Mouse (Mus musculus): ENCODE data around the gene Slc30a7. TPM values are rescaled to one million over a fixed set of nuclear protein-coding genes. Genes with fewer than 3 reads are reported as not detected.
A peak's percentile ranks its signal among the peaks of the same experiment; 100 is the strongest.

Gene Slc30a7
- polyA plus RNA-seq, 1 experiment from 2014 or later: 19.5 TPM

DNA sequence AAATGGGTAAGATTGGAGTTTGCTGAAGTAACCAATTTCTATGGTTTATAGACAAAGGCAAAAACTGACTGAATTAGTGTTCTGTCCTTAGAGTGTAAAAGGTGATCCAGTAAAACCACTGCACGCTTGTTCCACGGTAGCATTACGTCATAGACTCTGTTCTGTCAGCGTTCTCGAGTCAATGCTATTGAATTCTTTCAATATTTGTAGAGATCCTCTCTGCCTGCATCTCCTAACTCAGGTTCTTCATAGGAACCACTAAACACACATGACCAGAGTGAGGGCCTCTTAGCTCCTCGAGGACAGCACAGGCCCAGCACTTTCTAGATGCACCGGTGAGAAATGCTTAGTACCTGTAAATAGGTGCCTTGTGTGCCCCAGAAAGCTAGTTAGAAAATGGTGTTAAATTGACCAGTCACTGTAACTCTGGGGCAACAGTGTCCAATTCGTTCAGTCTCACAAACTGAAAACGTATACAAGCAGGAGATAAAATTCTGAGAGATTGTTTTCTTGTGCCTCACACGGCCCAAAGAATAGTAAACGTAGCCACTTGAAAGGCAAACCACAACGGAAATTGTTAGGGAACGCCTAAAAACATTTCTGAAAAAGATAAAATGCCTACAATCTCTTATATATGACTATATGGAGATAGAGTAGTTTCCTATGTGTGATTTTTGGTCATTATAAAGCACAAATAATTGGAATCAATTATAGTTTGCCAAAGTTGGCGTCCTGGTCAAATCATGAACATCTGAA, 35.1 kb downstream of the Slc30a7 start:
- H3K9ac ChIP-seq: no peak overlapping the region
- H3K9me3 ChIP-seq (ENCODE audit: control insufficient read depth, low read length): no peaks in the 10 kb centered on the region
- H3K4me3 ChIP-seq (replicated peaks; ENCODE audit: low read length): no peak overlapping the region
- ATAC-seq (ENCODE audit: low FRiP score) (no peak), DNase-seq (ENCODE audit: low spot score) (no peak)
- H3K27me3 ChIP-seq (ENCODE audit: control insufficient read depth, insufficient read depth, low read length): no peaks in the 10 kb centered on the region
- no peaks in the 10 kb centered on the region for H3K4me1 ChIP-seq (replicated peaks; ENCODE audit: control insufficient read depth, insufficient read depth, low read length)
- H3K4me2 ChIP-seq (replicated peaks): no peak overlapping the region
- WGBS: 95% methylated on average over 14 of the region's 14 CpGs
- H3K36me3 ChIP-seq (replicated peaks; ENCODE audit: control insufficient read depth, insufficient read depth): peaks cover 75% of the 10 kb centered on the region
- H3K27ac ChIP-seq: no peak overlapping the region

DNA sequence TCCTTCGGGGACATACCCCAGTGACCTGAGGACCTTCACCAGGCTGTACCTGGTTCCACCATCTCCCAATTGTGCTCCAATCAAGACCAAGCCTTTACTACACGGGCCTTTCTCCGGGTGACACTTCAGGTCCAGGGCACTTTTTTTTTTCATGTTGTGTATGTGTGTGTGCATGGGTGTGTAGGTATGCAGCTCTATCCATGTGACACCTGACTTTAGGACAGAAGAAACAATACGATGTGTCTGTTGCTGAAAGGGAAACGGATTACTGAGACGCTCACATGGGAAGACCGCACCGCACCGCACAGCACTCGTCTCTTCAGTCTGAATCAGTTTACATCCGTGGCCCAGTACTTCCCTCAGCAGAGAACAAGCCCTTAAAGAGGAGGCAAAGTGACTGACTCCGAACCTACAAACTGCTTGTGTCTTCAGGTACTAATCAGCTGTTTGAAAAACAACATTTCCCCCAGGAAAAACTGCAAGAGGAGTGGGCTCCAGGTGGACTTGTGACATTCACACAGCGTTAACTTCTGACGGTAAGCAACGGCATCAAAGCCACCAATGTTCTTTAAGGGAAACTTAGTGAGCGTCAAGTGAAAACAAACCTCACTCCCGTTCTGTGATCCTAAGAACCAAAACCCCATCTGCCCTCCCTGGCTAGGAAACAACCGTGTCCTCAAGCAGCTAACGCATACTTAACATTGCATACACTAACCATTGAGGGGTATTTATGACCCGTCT, 36.0 kb downstream of the Slc30a7 start:
- Histone ChIP-seq H3K36me3 (replicated peaks; ENCODE audit: control insufficient read depth, insufficient read depth) (peaks cover 74% of the 10 kb centered on the region), H3K27ac (no peak overlapping the region), H3K4me1 (replicated peaks; ENCODE audit: control insufficient read depth, insufficient read depth, low read length) (no peaks in the 10 kb centered on the region), H3K9ac (no peak overlapping the region), H3K27me3 (ENCODE audit: control insufficient read depth, insufficient read depth, low read length) (no peaks in the 10 kb centered on the region), H3K4me2 (replicated peaks) (no peak overlapping the region), H3K4me3 (replicated peaks; ENCODE audit: low read length) (no peak overlapping the region), H3K9me3 (ENCODE audit: control insufficient read depth, low read length) (no peaks in the 10 kb centered on the region)
- DNase-seq (ENCODE audit: low spot score): no peak
- ATAC-seq (ENCODE audit: low FRiP score): no peak
- 92% methylated on average over 20 of the region's 20 CpGs for WGBS

DNA sequence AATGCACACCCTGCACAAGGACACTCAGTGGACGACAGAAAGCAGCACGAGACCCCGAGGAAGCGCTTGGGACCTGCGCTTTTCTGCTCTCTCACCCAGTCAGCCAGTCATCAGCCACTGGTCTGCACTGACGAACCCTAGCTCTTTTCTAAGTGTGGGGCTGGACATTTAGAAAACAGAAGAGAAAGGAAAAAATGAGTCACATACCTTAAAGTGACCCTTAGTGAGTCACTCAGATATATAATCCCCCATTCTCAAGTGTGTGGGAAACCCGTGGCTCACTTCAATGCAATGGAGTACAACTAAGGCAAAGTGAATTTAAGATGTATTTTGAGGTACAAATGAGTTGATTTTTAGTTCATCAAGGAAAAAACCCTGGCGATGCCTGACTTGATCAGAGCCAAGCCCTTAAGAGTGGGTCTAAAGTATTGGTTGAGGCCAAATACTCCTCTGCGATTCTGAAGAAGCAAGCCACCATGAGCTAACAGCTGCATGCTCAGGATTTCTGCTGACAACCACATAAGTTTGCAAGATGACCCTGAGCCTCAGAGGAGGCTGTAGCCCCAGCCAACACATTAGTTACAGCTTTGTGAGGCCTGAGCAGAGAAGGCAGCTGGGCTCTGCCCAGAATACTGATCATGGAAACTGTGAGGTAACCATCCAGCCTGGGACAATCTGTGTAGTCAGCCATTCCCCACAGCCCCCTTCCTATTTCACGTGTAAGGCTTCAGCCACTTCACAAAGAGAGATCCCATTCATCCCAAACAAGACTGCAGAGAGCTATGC, 38.3 kb downstream of the Slc30a7 start:
- Histone ChIP-seq H3K4me3 (replicated peaks; ENCODE audit: low read length) (no peak overlapping the region), H3K27me3 (ENCODE audit: control insufficient read depth, insufficient read depth, low read length) (no peaks in the 10 kb centered on the region), H3K9me3 (ENCODE audit: control insufficient read depth, low read length) (no peaks in the 10 kb centered on the region), H3K36me3 (replicated peaks; ENCODE audit: control insufficient read depth, insufficient read depth) (peaks cover 57% of the 10 kb centered on the region), H3K27ac (no peak overlapping the region), H3K4me2 (replicated peaks) (no peak overlapping the region), H3K9ac (no peak overlapping the region), H3K4me1 (replicated peaks; ENCODE audit: control insufficient read depth, insufficient read depth, low read length) (no peaks in the 10 kb centered on the region)
- 85% methylated on average over 10 of the region's 10 CpGs for WGBS
- ATAC-seq (ENCODE audit: low FRiP score): peak; percentile 84; the same call in 1 of the 2 replicates
- no peak for DNase-seq (ENCODE audit: low spot score)

DNA sequence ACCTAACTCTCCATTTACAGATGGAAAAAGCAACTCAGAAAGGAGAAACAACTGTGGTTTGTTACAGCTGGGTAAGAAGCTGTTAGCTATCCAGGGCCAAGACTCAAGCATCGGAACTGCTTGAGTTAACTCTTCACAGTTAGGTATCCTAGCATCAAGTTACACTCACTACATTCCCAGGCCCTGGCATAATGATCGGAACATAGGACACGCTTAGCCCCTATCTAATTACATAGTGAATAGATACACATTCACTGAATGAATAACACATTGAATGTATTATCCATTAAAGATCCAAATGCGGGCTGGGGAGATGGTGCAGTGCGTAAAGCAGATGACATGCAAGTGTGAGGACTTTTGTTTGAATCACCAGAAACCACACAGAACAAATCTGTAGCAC, 43.1 kb downstream of the Slc30a7 start:
- Histone ChIP-seq H3K9ac (no peak overlapping the region), H3K4me2 (replicated peaks) (no peak overlapping the region), H3K9me3 (ENCODE audit: control insufficient read depth, low read length) (no peaks in the 10 kb centered on the region), H3K27ac (no peak overlapping the region), H3K27me3 (ENCODE audit: control insufficient read depth, insufficient read depth, low read length) (no peaks in the 10 kb centered on the region), H3K4me1 (replicated peaks; ENCODE audit: control insufficient read depth, insufficient read depth, low read length) (no peaks in the 10 kb centered on the region), H3K36me3 (replicated peaks; ENCODE audit: control insufficient read depth, insufficient read depth) (peaks cover 18% of the 10 kb centered on the region; the same call in 1 of the 2 replicates), H3K4me3 (replicated peaks; ENCODE audit: low read length) (no peak overlapping the region)
- no peak for ATAC-seq (ENCODE audit: low FRiP score)
- 73% methylated on average over 5 of the region's 5 CpGs for WGBS
- no peak for DNase-seq (ENCODE audit: low spot score)

DNA sequence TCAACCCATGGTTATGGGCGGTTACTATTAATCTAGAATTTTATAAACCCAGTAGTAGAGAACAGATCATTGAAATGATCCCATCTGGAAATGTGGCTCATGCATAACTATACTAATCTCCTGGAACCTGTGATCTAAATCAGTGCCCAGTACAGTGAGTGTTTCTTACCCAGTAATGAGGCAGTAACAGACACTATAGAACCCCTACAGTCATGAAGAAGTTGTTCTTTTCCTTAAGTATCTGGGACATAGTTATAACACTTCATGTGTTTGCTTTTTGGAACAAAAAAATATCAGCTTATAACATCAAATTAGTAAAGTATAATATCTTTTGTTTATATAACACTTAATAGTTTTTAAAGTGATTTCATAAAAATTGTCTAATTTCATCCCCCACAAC, 43.6 kb downstream of the Slc30a7 start:
- no peaks in the 10 kb centered on the region for H3K9me3 ChIP-seq (ENCODE audit: control insufficient read depth, low read length)
- no peaks in the 10 kb centered on the region for H3K27me3 ChIP-seq (ENCODE audit: control insufficient read depth, insufficient read depth, low read length)
- DNase-seq (ENCODE audit: low spot score) (no peak), ATAC-seq (ENCODE audit: low FRiP score) (no peak)
- H3K4me1 ChIP-seq (replicated peaks; ENCODE audit: control insufficient read depth, insufficient read depth, low read length): no peaks in the 10 kb centered on the region
- peaks cover 20% of the 10 kb centered on the region; the same call in 1 of the 2 replicates for H3K36me3 ChIP-seq (replicated peaks; ENCODE audit: control insufficient read depth, insufficient read depth)
- H3K9ac ChIP-seq: no peak overlapping the region
- H3K27ac ChIP-seq: no peak overlapping the region
- H3K4me2 ChIP-seq (replicated peaks): no peak overlapping the region
- WGBS: 97% methylated on average over 1 of the region's 1 CpGs
- H3K4me3 ChIP-seq (replicated peaks; ENCODE audit: low read length): no peak overlapping the region

DNA sequence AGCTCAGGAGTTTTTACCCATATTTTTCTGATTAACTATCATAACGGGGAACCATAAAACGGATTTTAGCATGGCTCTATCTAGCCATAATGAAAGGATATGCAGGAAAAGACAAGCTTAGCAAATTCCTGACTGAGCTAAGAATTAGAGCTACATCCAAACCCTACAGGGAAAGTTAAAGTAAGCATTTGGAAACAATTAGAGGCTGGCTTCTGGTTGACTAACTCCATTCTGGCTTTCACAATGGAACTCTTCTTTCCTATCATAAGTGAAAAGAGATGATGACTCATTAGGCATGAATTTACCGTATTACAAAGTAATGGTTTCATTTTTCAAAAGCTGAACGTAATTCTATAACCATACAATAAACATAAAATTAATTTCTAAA, 45.2 kb downstream of the Slc30a7 start:
- Histone ChIP-seq H3K9me3 (ENCODE audit: control insufficient read depth, low read length) (no peaks in the 10 kb centered on the region), H3K36me3 (replicated peaks; ENCODE audit: control insufficient read depth, insufficient read depth) (peaks cover 30% of the 10 kb centered on the region), H3K4me2 (replicated peaks) (no peak overlapping the region), H3K9ac (no peak overlapping the region), H3K27ac (no peak overlapping the region), H3K4me1 (replicated peaks; ENCODE audit: control insufficient read depth, insufficient read depth, low read length) (no peaks in the 10 kb centered on the region), H3K4me3 (replicated peaks; ENCODE audit: low read length) (no peak overlapping the region), H3K27me3 (ENCODE audit: control insufficient read depth, insufficient read depth, low read length) (no peaks in the 10 kb centered on the region)
- no peak for DNase-seq (ENCODE audit: low spot score)
- no peak for ATAC-seq (ENCODE audit: low FRiP score)
- 62% methylated on average over 4 of the region's 4 CpGs for WGBS

DNA sequence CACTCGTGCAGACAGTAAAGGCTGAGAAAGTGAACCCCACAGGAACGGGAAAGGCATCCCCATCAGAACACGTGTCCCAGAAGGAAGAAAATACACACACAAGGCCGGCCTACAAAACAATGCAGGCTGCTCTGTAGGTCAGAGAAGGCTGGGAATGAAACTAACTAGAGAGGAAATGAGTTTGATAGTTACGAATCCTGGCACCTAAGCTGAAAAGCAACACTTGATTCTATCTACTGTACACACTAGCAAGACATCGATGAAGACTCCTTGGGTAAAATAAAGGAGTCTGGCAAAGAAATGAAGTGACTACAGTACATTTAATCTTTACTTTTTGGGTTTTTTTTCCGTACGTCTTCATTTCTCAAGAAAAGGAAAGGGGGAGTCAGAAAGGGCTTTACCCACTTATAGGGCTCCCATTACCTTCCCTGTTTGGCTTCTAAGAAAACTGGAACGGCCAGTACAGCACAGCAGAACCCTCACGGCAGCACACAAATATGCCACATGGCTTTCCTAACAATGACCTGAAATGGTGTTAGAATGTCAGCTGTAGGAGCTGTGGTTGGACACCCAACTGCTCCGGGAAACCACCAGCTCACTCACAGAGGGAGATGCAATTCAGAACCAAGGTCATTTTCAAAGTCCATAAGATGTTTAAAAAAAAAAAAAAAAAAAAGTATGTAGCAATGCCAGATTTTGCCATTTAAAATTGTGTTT, 45.7 kb downstream of the Slc30a7 start:
- no peak overlapping the region for H3K27ac ChIP-seq
- 79% methylated on average over 11 of the region's 11 CpGs for WGBS
- no peak overlapping the region for H3K4me3 ChIP-seq (replicated peaks; ENCODE audit: low read length)
- no peaks in the 10 kb centered on the region for H3K4me1 ChIP-seq (replicated peaks; ENCODE audit: control insufficient read depth, insufficient read depth, low read length)
- H3K4me2 ChIP-seq (replicated peaks): no peak overlapping the region
- peaks cover 30% of the 10 kb centered on the region for H3K36me3 ChIP-seq (replicated peaks; ENCODE audit: control insufficient read depth, insufficient read depth)
- DNase-seq (ENCODE audit: low spot score): no peak
- no peak overlapping the region for H3K9ac ChIP-seq
- H3K9me3 ChIP-seq (ENCODE audit: control insufficient read depth, low read length): no peaks in the 10 kb centered on the region
- no peak for ATAC-seq (ENCODE audit: low FRiP score)
- H3K27me3 ChIP-seq (ENCODE audit: control insufficient read depth, insufficient read depth, low read length): no peaks in the 10 kb centered on the region

DNA sequence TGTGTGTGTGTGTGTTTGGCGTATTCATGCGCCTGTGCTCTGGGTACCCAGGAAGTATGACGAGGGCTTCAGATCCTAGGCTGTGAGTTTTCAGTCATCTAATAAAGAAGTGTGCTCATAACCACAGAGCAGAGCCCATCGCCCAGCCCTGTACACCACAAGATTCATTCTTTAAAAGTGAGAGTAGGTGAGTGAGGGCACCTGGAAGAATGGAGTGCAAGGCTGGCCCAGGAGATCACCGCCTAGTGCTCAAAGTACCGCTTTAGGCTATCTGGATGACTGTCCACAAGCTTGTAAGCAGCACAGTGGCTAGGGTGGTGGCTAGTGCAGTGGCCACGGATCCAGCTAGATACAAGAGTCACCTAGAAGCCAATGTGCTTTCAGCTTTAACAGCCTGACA, 50.0 kb downstream of the Slc30a7 start:
- Histone ChIP-seq H3K9me3 (ENCODE audit: control insufficient read depth, low read length) (no peaks in the 10 kb centered on the region), H3K27ac (no peak overlapping the region), H3K4me2 (replicated peaks) (no peak overlapping the region), H3K4me1 (replicated peaks; ENCODE audit: control insufficient read depth, insufficient read depth, low read length) (no peaks in the 10 kb centered on the region), H3K36me3 (replicated peaks; ENCODE audit: control insufficient read depth, insufficient read depth) (peaks cover 63% of the 10 kb centered on the region), H3K9ac (no peak overlapping the region), H3K27me3 (ENCODE audit: control insufficient read depth, insufficient read depth, low read length) (no peaks in the 10 kb centered on the region), H3K4me3 (replicated peaks; ENCODE audit: low read length) (no peak overlapping the region)
- DNase-seq (ENCODE audit: low spot score) (no peak), ATAC-seq (ENCODE audit: low FRiP score) (no peak)
- 97% methylated on average over 7 of the region's 7 CpGs for WGBS

DNA sequence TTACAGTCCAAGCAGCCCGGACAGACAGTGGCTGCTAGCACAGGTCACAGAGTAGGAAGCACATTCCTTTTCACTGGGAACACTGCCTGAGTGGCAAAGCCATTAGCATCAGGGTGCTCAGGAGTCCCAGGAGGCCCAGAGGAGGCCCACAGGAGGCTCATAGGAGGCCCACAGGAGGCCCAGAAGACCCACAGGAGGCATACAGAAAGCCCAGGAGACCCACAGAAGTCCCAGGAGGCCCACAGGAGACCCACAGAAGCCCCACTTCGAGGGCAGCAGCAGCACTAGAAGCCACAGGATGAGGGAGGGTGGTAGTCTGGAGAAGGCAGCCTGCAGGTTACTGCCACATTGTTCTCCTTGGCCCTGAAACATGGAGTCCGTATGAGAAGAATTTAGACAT, 54.1 kb downstream of the Slc30a7 start:
- ATAC-seq (ENCODE audit: low FRiP score) (no peak), DNase-seq (ENCODE audit: low spot score) (no peak)
- Histone ChIP-seq H3K4me2 (replicated peaks) (no peak overlapping the region), H3K27ac (no peak overlapping the region), H3K4me3 (replicated peaks; ENCODE audit: low read length) (no peak overlapping the region), H3K27me3 (ENCODE audit: control insufficient read depth, insufficient read depth, low read length) (no peaks in the 10 kb centered on the region), H3K4me1 (replicated peaks; ENCODE audit: control insufficient read depth, insufficient read depth, low read length) (no peaks in the 10 kb centered on the region; the same call in 1 of the 2 replicates), H3K36me3 (replicated peaks; ENCODE audit: control insufficient read depth, insufficient read depth) (peaks cover 54% of the 10 kb centered on the region), H3K9me3 (ENCODE audit: control insufficient read depth, low read length) (no peaks in the 10 kb centered on the region), H3K9ac (no peak overlapping the region)
- 88% methylated on average over 3 of the region's 3 CpGs for WGBS
